10 mouse cellular contexts compared by ENCODE assay signal in genomic region chr6:53218871-53219286, GRCm38 (mm10).
DNase-seq lines count a peak whose midpoint lies in the region; ATAC-seq and TF ChIP-seq lines count a peak whose summit lies in the region.
"Had no signal": no experiment of that assay in that cellular context is flagged by ENCODE, and none has a peak within 500 bp of the region (broad histone marks: within the 10 kb centered on the region; RNA-seq: fewer than 3 reads in every experiment).

No protein-coding gene starts in this region.

- H3K36me3 ChIP-seq in heart, embryonic 12.5 days, result no peaks in the 10 kb centered on the region
- no peaks in the 10 kb centered on the region for H3K36me3 ChIP-seq in embryonic facial prominence, embryonic 10.5 days (replicated peaks)
- H3K36me3 ChIP-seq in heart, embryonic 15.5 days, result no peaks in the 10 kb centered on the region
- no peaks in the 10 kb centered on the region for H3K36me3 ChIP-seq in lung, postnatal 0 days (ENCODE audit: insufficient read depth, low read length)
- H3K36me3 ChIP-seq in midbrain, embryonic 15.5 days (replicated peaks), result no peaks in the 10 kb centered on the region
- H3K36me3 ChIP-seq: forebrain, embryonic 12.5 days; heart, embryonic 13.5 days had no signal

- H3K27ac ChIP-seq in heart, embryonic 12.5 days (ENCODE audit: poor library complexity, severe bottlenecking), result no peak overlapping the region
- peak overlapping the region; percentile 2 for H3K27ac ChIP-seq in embryonic facial prominence, embryonic 10.5 days (replicated peaks)
- H3K27ac ChIP-seq in heart, embryonic 15.5 days, result no peak overlapping the region
- no peak overlapping the region for H3K27ac ChIP-seq in lung, postnatal 0 days (ENCODE audit: low read length)
- H3K27ac ChIP-seq in midbrain, embryonic 15.5 days, result no peak overlapping the region
- H3K27ac ChIP-seq: forebrain, embryonic 12.5 days; heart, embryonic 13.5 days had no signal

- H3K27me3 ChIP-seq in heart, embryonic 12.5 days (replicated peaks), result no peaks in the 10 kb centered on the region
- H3K27me3 ChIP-seq in embryonic facial prominence, embryonic 10.5 days (replicated peaks; ENCODE audit: low read depth, poor library complexity, severe bottlenecking), result no peaks in the 10 kb centered on the region
- no peaks in the 10 kb centered on the region for H3K27me3 ChIP-seq in heart, embryonic 15.5 days
- no peaks in the 10 kb centered on the region for H3K27me3 ChIP-seq in lung, postnatal 0 days (replicated peaks; ENCODE audit: insufficient read depth, low read length)
- H3K27me3 ChIP-seq in midbrain, embryonic 15.5 days (replicated peaks), result no peaks in the 10 kb centered on the region
- H3K27me3 ChIP-seq: forebrain, embryonic 12.5 days; heart, embryonic 13.5 days had no signal

- 0 out of 2 replicates have a peak, but pooled peaks cover 2% of the 10 kb centered on the region for H3K4me1 ChIP-seq in heart, embryonic 12.5 days (replicated peaks)
- H3K4me1 ChIP-seq in embryonic facial prominence, embryonic 10.5 days, result peaks cover 27% of the 10 kb centered on the region
- 0 out of 2 replicates have a peak, but pooled peaks cover 3% of the 10 kb centered on the region for H3K4me1 ChIP-seq in heart, embryonic 15.5 days (replicated peaks)
- H3K4me1 ChIP-seq in lung, postnatal 0 days (ENCODE audit: insufficient read depth, low read depth, low read length), result no peaks in the 10 kb centered on the region
- H3K4me1 ChIP-seq in midbrain, embryonic 15.5 days, result peaks cover 7% of the 10 kb centered on the region

- no peaks in the 10 kb centered on the region for H3K9me3 ChIP-seq in heart, embryonic 12.5 days (replicated peaks)
- H3K9me3 ChIP-seq in embryonic facial prominence, embryonic 10.5 days, result no peaks in the 10 kb centered on the region
- H3K9me3 ChIP-seq in heart, embryonic 15.5 days (replicated peaks), result no peaks in the 10 kb centered on the region
- H3K9me3 ChIP-seq in lung, postnatal 0 days (ENCODE audit: low read length), result no peaks in the 10 kb centered on the region
- H3K9me3 ChIP-seq in midbrain, embryonic 15.5 days, result no peaks in the 10 kb centered on the region
- H3K9me3 ChIP-seq: forebrain, embryonic 12.5 days; heart, embryonic 13.5 days had no signal

- no peak overlapping the region for H3K4me3 ChIP-seq in heart, embryonic 12.5 days
- H3K4me3 ChIP-seq in embryonic facial prominence, embryonic 10.5 days, result no peak overlapping the region
- no peak overlapping the region for H3K4me3 ChIP-seq in heart, embryonic 15.5 days
- H3K4me3 ChIP-seq in lung, postnatal 0 days (ENCODE audit: low read depth, low read length), result no peak overlapping the region
- H3K4me3 ChIP-seq in midbrain, embryonic 15.5 days, result no peak overlapping the region
- H3K4me3 ChIP-seq: forebrain, embryonic 12.5 days; heart, embryonic 13.5 days had no signal

- TF ChIP-seq CTCF in lung, postnatal 0 days (IDR thresholded peaks at IDR 0.05), result no peak

- no peak for ATAC-seq in heart, embryonic 12.5 days (ENCODE audit: insufficient number of reproducible peaks, low FRiP score)
- peak; percentile 50; the same call in 1 of the 2 replicates for ATAC-seq in heart, embryonic 15.5 days (replicated peaks; ENCODE audit: insufficient number of reproducible peaks, insufficient read depth, low FRiP score, low read depth)
- peak; percentile 72 for ATAC-seq in lung, postnatal 0 days
- no peak for ATAC-seq in midbrain, embryonic 15.5 days (replicated peaks)

- WGBS in heart, embryonic 12.5 days, result 69% methylated on average over 10 of the region's 10 CpGs
- 53% methylated on average over 10 of the region's 10 CpGs for WGBS in embryonic facial prominence, embryonic 10.5 days
- WGBS in heart, embryonic 15.5 days, result 64% methylated on average over 10 of the region's 10 CpGs
- 61% methylated on average over 10 of the region's 10 CpGs for WGBS in lung, postnatal 0 days
- 69% methylated on average over 10 of the region's 10 CpGs for WGBS in midbrain, embryonic 15.5 days

- no peak overlapping the region for H3K9ac ChIP-seq in heart, embryonic 12.5 days
- no peak overlapping the region for H3K9ac ChIP-seq in heart, embryonic 15.5 days
- no peak overlapping the region for H3K9ac ChIP-seq in lung, postnatal 0 days (replicated peaks; ENCODE audit: low read depth)
- no peak overlapping the region for H3K9ac ChIP-seq in midbrain, embryonic 15.5 days
- H3K9ac ChIP-seq: forebrain, embryonic 12.5 days; heart, embryonic 13.5 days had no signal

- 0 out of 2 replicates have a peak, but pooled peaks have one; percentile 29 for TF ChIP-seq EP300 in lung, postnatal 0 days (IDR thresholded peaks at IDR 0.05)

- DNase-seq in heart, adult 18-20 months, result peak; percentile 56 to 76
- DNase-seq in embryonic facial prominence, embryonic 10.5 days (ENCODE audit: low spot score), result peak; percentile 50
- peak; percentile 75 for DNase-seq in lung, postnatal 0 days (ENCODE audit: low spot score)
- no peak for DNase-seq in adrenal gland, postnatal 36 days
- no peak for DNase-seq in layer of hippocampus, adult 9-11 months

- no peak overlapping the region for H3K4me2 ChIP-seq in heart, embryonic 12.5 days
- H3K4me2 ChIP-seq in heart, embryonic 15.5 days, result no peak overlapping the region
- H3K4me2 ChIP-seq in lung, postnatal 0 days (replicated peaks; ENCODE audit: low read depth, low read length), result no peak overlapping the region
- no peak overlapping the region for H3K4me2 ChIP-seq in midbrain, embryonic 15.5 days
- H3K4me2 ChIP-seq: forebrain, embryonic 12.5 days; heart, embryonic 13.5 days had no signal

Comparison
In these comparisons a context has a peak if more than half of its experiments do, and no peak if none do; other contexts are left out.
1. ATAC-seq: peak in heart, embryonic 15.5 days (single experiment) and lung, postnatal 0 days (single experiment); none in heart, embryonic 12.5 days (single experiment) and midbrain, embryonic 15.5 days (single experiment).
2. DNase-seq: peak in heart, adult 18-20 months (2 of 2), embryonic facial prominence, embryonic 10.5 days (single experiment) and lung, postnatal 0 days (single experiment); none in adrenal gland, postnatal 36 days (0 of 2) and layer of hippocampus, adult 9-11 months (single experiment).